Mouse (Mus musculus) spleen, adult 18-20 months (tissue): ENCODE results near the gene Pik3cb.

Experiments
- DNase-seq, 2 experiments: peaks; one replicate each; pipeline ENCODE4 v3.0.0; 2022; ENCODE audit warnings: mixed read lengths in 2 of 2

Gene Pik3cb

GRCm38 (mm10) chr9:99145756-99146155 is 5.3 kb upstream of the Pik3cb start:
- no peak for DNase-seq

GRCm38 (mm10) chr9:99144416-99144989 is 4.1 kb upstream of the Pik3cb start:
- no peak for DNase-seq

- DNase-seq = no peak
Measured at GRCm38 (mm10) chr9:99141618-99142017, 1.2 kb upstream of the Pik3cb start.

GRCm38 (mm10) chr9:99141171-99141570 is 750 bp upstream of the Pik3cb start:
- DNase-seq = no peak

- no peak for DNase-seq
Measured at GRCm38 (mm10) chr9:99139194-99140023, 1.0 kb downstream of the Pik3cb start.

GRCm38 (mm10) chr9:99137301-99137700 is 3.1 kb downstream of the Pik3cb start:
- no peak for DNase-seq

GRCm38 (mm10) chr9:99131951-99132470 is 8.4 kb downstream of the Pik3cb start:
- DNase-seq = no peak

GRCm38 (mm10) chr9:99131119-99131518 is 9.3 kb downstream of the Pik3cb start:
- DNase-seq = no peak

- no peak for DNase-seq
Measured at GRCm38 (mm10) chr9:99127578-99127977, 12.8 kb downstream of the Pik3cb start.

- no peak for DNase-seq
Measured at GRCm38 (mm10) chr9:99122749-99123148, 17.7 kb downstream of the Pik3cb start.

GRCm38 (mm10) chr9:99112409-99112808 is 28.0 kb downstream of the Pik3cb start:
- DNase-seq = no peak

- DNase-seq = no peak
Measured at GRCm38 (mm10) chr9:99111085-99111484, 29.3 kb downstream of the Pik3cb start.

GRCm38 (mm10) chr9:99110213-99110612 is 30.2 kb downstream of the Pik3cb start:
- DNase-seq = no peak

- no peak for DNase-seq
Measured at GRCm38 (mm10) chr9:99109585-99109984, 30.8 kb downstream of the Pik3cb start.

- DNase-seq = no peak
Measured at GRCm38 (mm10) chr9:99104449-99104848, 36.0 kb downstream of the Pik3cb start.

GRCm38 (mm10) chr9:99103865-99104264 is 36.6 kb downstream of the Pik3cb start:
- no peak for DNase-seq

GRCm38 (mm10) chr9:99098482-99099129 is 41.8 kb downstream of the Pik3cb start:
- DNase-seq = no peak

GRCm38 (mm10) chr9:99097668-99098067 is 42.8 kb downstream of the Pik3cb start:
- no peak for DNase-seq

GRCm38 (mm10) chr9:99095192-99095591 is 45.2 kb downstream of the Pik3cb start:
- DNase-seq = no peak

- no peak for DNase-seq
Measured at GRCm38 (mm10) chr9:99090546-99090945, 49.9 kb downstream of the Pik3cb start.

GRCm38 (mm10) chr9:99089904-99090303 is 50.5 kb downstream of the Pik3cb start:
- no peak for DNase-seq

- no peak for DNase-seq
Measured at GRCm38 (mm10) chr9:99081718-99082117, 58.7 kb downstream of the Pik3cb start.

GRCm38 (mm10) chr9:99081308-99081707 is 59.1 kb downstream of the Pik3cb start:
- no peak for DNase-seq

- DNase-seq = no peak
Measured at GRCm38 (mm10) chr9:99080657-99081056, 59.8 kb downstream of the Pik3cb start.
